ENCODE assay signal across 16 mouse cellular contexts in genomic region chr9:122422706-122423105, GRCm38 (mm10).
A peak's percentile ranks its signal among the peaks of the same experiment; 100 is the strongest.
DNase-seq lines count a peak whose midpoint lies in the region; TF ChIP-seq lines count a peak whose summit lies in the region.
"Had no signal": no experiment of that assay in that cellular context is flagged by ENCODE, and none has a peak within 500 bp of the region (broad histone marks: within the 10 kb centered on the region; RNA-seq: fewer than 3 reads in every experiment).

No protein-coding gene starts in this region.

- H3K4me1 ChIP-seq in cortical plate, adult 2 months (ENCODE audit: control insufficient read depth, insufficient read depth, low read length) = peaks cover 4% of the 10 kb centered on the region
- H3K4me1 ChIP-seq: neural tube, embryonic 13.5 days; stomach, embryonic 15.5 days had no signal

- H3K4me3 ChIP-seq in cortical plate, adult 2 months (ENCODE audit: insufficient read depth, low read length) = no peak overlapping the region
- H3K4me3 ChIP-seq: embryonic facial prominence, embryonic 12.5 days; limb, embryonic 15.5 days; neural tube, embryonic 13.5 days; stomach, embryonic 15.5 days had no signal

- peak overlapping the region; percentile 2; the same call in 1 of the 2 replicates for H3K27ac ChIP-seq in cortical plate, adult 2 months (ENCODE audit: insufficient read depth, low read length)
- H3K27ac ChIP-seq: embryonic facial prominence, embryonic 12.5 days; limb, embryonic 15.5 days; neural tube, embryonic 13.5 days; stomach, embryonic 15.5 days had no signal

- TF ChIP-seq POLR2A in cortical plate, adult 2 months (IDR thresholded peaks at IDR 0.05; ENCODE audit: extremely low read depth, insufficient read depth, low read length) = no peak

- DNase-seq in frontal cortex, postnatal 25 days (ENCODE audit: low spot score in 2 of 2) = peak; percentile 27 to 39
- DNase-seq in left cerebral cortex, adult 8-10 months (ENCODE audit: low spot score in 2 of 2) = peak; percentile 37 to 66
- peak; percentile 66 for DNase-seq in right cerebral cortex, postnatal 25 days
- no peak for DNase-seq in B cell, adult 2 months
- DNase-seq in adrenal gland, postnatal 10 days = no peak
- DNase-seq in embryo, embryonic 10 days (ENCODE audit: low spot score) = no peak
- DNase-seq: adrenal gland, adult 2 months; cerebellum, adult 11 months; gastrocnemius, postnatal 25 days; lung, adult 18-20 months; lung, postnatal 36 days had no signal

- TF ChIP-seq CTCF in cortical plate, adult 2 months (IDR thresholded peaks at IDR 0.05; ENCODE audit: extremely low read depth, insufficient read depth, low read length) = no peak

Comparison
In these comparisons a context has a peak if more than half of its experiments do, and no peak if none do; other contexts are left out.
1. DNase-seq: peak in frontal cortex, postnatal 25 days (2 of 2), left cerebral cortex, adult 8-10 months (2 of 2) and right cerebral cortex, postnatal 25 days (single experiment); none in B cell, adult 2 months (0 of 2), adrenal gland, postnatal 10 days (single experiment) and embryo, embryonic 10 days (single experiment).